Mouse (Mus musculus) forelimb bud, embryonic 11.5 days (tissue): ENCODE data around the gene Tex45.

Source experiments
- DNase-seq: peaks from one replicate; pipeline ENCODE4 v3.0.0-alpha.2; 2012; ENCODE audit warnings: low read depth, low spot score

Gene Tex45

DNA sequence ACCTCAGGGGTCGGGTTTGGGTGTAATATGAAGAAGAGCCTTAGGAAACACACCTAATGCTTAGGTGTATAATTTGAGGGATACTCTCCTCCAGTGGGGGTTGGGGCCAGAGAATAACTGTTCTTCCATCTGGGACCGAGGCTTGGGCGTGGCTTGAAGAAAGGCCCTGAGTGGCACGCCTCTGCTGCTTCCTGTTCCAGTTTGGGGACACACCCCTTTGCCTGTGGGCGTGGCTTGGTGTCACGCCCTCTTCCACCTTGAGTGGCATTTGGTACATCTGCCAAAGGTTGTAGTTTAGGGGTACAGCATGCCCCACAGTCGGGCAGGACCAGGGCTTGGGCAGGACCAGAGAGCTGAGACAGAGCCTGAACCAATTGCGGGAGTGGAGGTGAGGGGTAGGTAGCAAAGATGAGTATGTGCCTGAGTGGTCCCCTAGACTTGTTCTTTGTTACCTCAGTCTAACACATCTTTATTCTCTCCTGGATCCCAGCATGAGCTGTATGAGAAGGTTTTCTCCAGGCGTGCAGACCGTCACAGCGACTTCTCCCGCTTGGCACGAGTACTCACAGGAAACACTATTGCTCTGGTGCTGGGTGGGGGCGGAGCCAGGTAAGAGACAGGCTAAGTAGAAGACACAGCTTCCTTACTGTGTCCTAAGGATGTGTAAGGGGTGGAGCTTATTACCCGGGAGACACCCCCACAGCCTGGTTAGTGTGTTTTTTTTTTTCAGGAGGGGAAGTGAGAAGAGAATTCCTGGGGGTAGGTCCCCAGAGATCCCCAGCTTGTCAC lies 65.6 kb downstream of the Tex45 start:
- DNase-seq = no peak
